Comparison of ENCODE assay signal across 30 mouse cellular contexts in genomic region chr13:53417701-53418100, GRCm38 (mm10). TPM values are rescaled to one million over a fixed set of nuclear protein-coding genes. Genes with fewer than 3 reads are reported as not detected.
"Had no signal": no experiment of that assay in that cellular context is flagged by ENCODE, and none has a peak within 500 bp of the region (broad histone marks: within the 10 kb centered on the region; RNA-seq: fewer than 3 reads in every experiment).

No protein-coding gene starts in this region.

- H3K4me1 ChIP-seq: embryonic facial prominence, embryonic 10.5 days; forebrain, embryonic 10.5 days; forebrain, embryonic 12.5 days had no signal

- H3K27ac ChIP-seq: embryonic facial prominence, embryonic 10.5 days; embryonic facial prominence, embryonic 12.5 days; embryonic facial prominence, embryonic 13.5 days; embryonic facial prominence, embryonic 15.5 days; forebrain, embryonic 10.5 days; forebrain, embryonic 12.5 days; forebrain, embryonic 13.5 days; forebrain, embryonic 15.5 days; gastrocnemius, adult 2 months; heart, adult 2 months had no signal

- DNase-seq: cerebellum, adult 2 months; cerebellum, adult 8-10 months; cerebellum, adult 9-10 months; cerebellum, adult 9-11 months; cerebellum, postnatal 10 days; cerebellum, postnatal 14 days; cerebellum, postnatal 25 days; cerebellum, postnatal 36 days; embryo, embryonic 11 days; forebrain, postnatal 0 days; gastrocnemius, adult 2 months; gastrocnemius, postnatal 10 days; gastrocnemius, postnatal 14 days; gastrocnemius, postnatal 25 days; gastrocnemius, postnatal 36 days; heart, adult 18-20 months; heart, adult 2 months had no signal

- H3K4me3 ChIP-seq: embryonic facial prominence, embryonic 10.5 days; embryonic facial prominence, embryonic 12.5 days; embryonic facial prominence, embryonic 13.5 days; embryonic facial prominence, embryonic 15.5 days; erythroblast, embryonic 14.5 days; forebrain, embryonic 10.5 days; forebrain, embryonic 12.5 days; forebrain, embryonic 13.5 days; forebrain, embryonic 15.5 days; gastrocnemius, adult 2 months; heart, adult 2 months had no signal

- H3K9me3 ChIP-seq: embryonic facial prominence, embryonic 10.5 days; embryonic facial prominence, embryonic 12.5 days; embryonic facial prominence, embryonic 13.5 days; embryonic facial prominence, embryonic 15.5 days; forebrain, embryonic 10.5 days; forebrain, embryonic 12.5 days; forebrain, embryonic 13.5 days; forebrain, embryonic 15.5 days had no signal

- H3K36me3 ChIP-seq: embryonic facial prominence, embryonic 10.5 days; embryonic facial prominence, embryonic 12.5 days; embryonic facial prominence, embryonic 13.5 days; embryonic facial prominence, embryonic 15.5 days; forebrain, embryonic 10.5 days; forebrain, embryonic 12.5 days; forebrain, embryonic 15.5 days had no signal

- H3K27me3 ChIP-seq: embryonic facial prominence, embryonic 13.5 days; embryonic facial prominence, embryonic 15.5 days; forebrain, embryonic 12.5 days; forebrain, embryonic 13.5 days; forebrain, embryonic 15.5 days had no signal

RNA-seq across cellular contexts. Expression of gene Msx2, which starts 55.2 kb away (rescaled TPM):
- total RNA-seq: common myeloid progenitor, adult 5-6 weeks; gastrocnemius, adult 18-20 months; gastrocnemius, adult 2 months; gastrocnemius, adult 8-10 months; gastrocnemius, postnatal 36 days; granulocyte monocyte progenitor cell, adult 5-6 weeks had no signal
- polyA plus RNA-seq: erythroblast, embryonic 14.5 days had no signal
